Mouse (Mus musculus) heart, adult 2 months (tissue): ENCODE measurements around the gene Gm11733. TPM values are rescaled to one million over a fixed set of nuclear protein-coding genes. Genes with fewer than 3 reads are reported as not detected.

Source experiments
- DNase-seq, 2 experiments: peaks; one replicate each; pipeline ENCODE4 v3.0.0; 2021
- H3K27ac ChIP-seq: fragments of 200-600 bp; 2 replicates; pipeline ENCODE4 v1.8.1; 2022
- H3K27me3 ChIP-seq: fragments of 200-500 bp; 2 replicates; pipeline ENCODE4 v1.6.1; 2012; ENCODE audit warnings: mild to moderate bottlenecking, low read length, inconsistent platforms, mixed read lengths; ENCODE audit not compliant: control insufficient read depth, insufficient read depth
- H3K36me3 ChIP-seq: fragments of 200-500 bp; 2 replicates; pipeline ENCODE4 v1.6.1; 2012; ENCODE audit warnings: low read length, inconsistent platforms; ENCODE audit not compliant: control insufficient read depth, insufficient read depth
- H3K4me1 ChIP-seq: fragments of 200-500 bp; 2 replicates; pipeline ENCODE4 v1.6.1; 2011; ENCODE audit warnings: low read length; ENCODE audit not compliant: control insufficient read depth, insufficient read depth
- H3K4me3 ChIP-seq: fragments of 200-600 bp; 2 replicates; pipeline ENCODE4 v1.8.1; 2022
- H3K79me2 ChIP-seq: fragments of 200-500 bp; replicated peaks from 2 replicates; pipeline ENCODE4 v1.6.1; 2012; ENCODE audit warnings: mild to moderate bottlenecking, inconsistent platforms, low read length, moderate library complexity, mixed read lengths; ENCODE audit not compliant: control insufficient read depth, insufficient read depth
- H3K9ac ChIP-seq: fragments of 200-500 bp; 2 replicates; pipeline ENCODE4 v1.6.1; 2012; ENCODE audit warnings: low read depth, mild to moderate bottlenecking, control low read depth, inconsistent platforms, low read length, mixed read lengths
- CTCF ChIP-seq: fragments of 200-600 bp; IDR thresholded peaks from 2 replicates; pipeline ENCODE4 v1.8.1; 2022; ENCODE audit warnings: antibody characterized with exemption, mild to moderate bottlenecking, moderate library complexity
- EP300 ChIP-seq: fragments of 200-500 bp; IDR thresholded peaks from 2 replicates; pipeline ENCODE4 v1.6.1; 2011; ENCODE audit warnings: low read depth, low read length, control low read depth; ENCODE audit not compliant: insufficient read depth
- POLR2A ChIP-seq: fragments of 200-500 bp; IDR thresholded peaks from 2 replicates; pipeline ENCODE4 v1.6.1; 2011; ENCODE audit warnings: mild to moderate bottlenecking, low read depth, low read length, control low read depth; ENCODE audit not compliant: insufficient read depth
- WGBS: fragments of 180-500 bp; shearing (Covaris S2); methylation state at CpG from one replicate; pipeline ENCODE4 v1.1.7; 2018; 5-methylcytosine and 5-hydroxymethylcytosine counted together
- intact Hi-C: fragments of 180-260 bp; cut with DNase I; formaldehyde crosslinking; loops from one replicate; pipeline ENCODE4 v1.15.1; 2025
- long read RNA-seq: library from polyadenylated mRNA; stranded (forward); transcript quantifications from one replicate; pipeline ENCODE4 v2.0.0, GENCODE M21; 2021
- polyA plus RNA-seq: library from polyadenylated mRNA; depleted of rRNA; stranded (reverse); fragments of >200 nt; gene quantifications from 2 replicates; pipeline ENCODE4 v1.2.3, GENCODE M21; 2012; rRNA removed
- total RNA-seq, 2 experiments: library from RNA; stranded (reverse); gene quantifications; 2 replicates each; pipeline ENCODE4 v1.2.3; 2021

Gene Gm11733
- not detected for total RNA-seq
- polyA plus RNA-seq, result 0.10 and 0.15 TPM in 2 replicates
- long read RNA-seq, result 0 reads

GRCm38 (mm10) chr11:117484198-117484597 is at the start of gene Gm11733:
Gene Gm11733, plus strand, starts transcription at chr11:117484368.
- intact Hi-C loops, result no loop called here
- H3K9ac ChIP-seq, result peak within 1 kb of the TSS; percentile 63
- DNase-seq, result no peak
- peak within 1 kb of the TSS; percentile 38 for H3K4me3 ChIP-seq
- no peaks in the 10 kb centered on the region for H3K36me3 ChIP-seq
- peaks cover 6% of the 10 kb centered on the region for H3K4me1 ChIP-seq
- no peaks in the 10 kb centered on the region for H3K79me2 ChIP-seq
- peak within 1 kb of the TSS; percentile 65 for H3K27ac ChIP-seq
- TF ChIP-seq CTCF, result no peak
- no peak for TF ChIP-seq EP300
- TF ChIP-seq POLR2A, result no peak
- H3K27me3 ChIP-seq, result no peaks in the 10 kb centered on the region
- 57% methylated on average over 12 of the region's 12 CpGs for WGBS

GRCm38 (mm10) chr11:117436401-117437109 is 47.6 kb upstream of the Gm11733 start:
- Histone ChIP-seq H3K27ac (no peak overlapping the region), H3K36me3 (no peaks in the 10 kb centered on the region), H3K27me3 (0 out of 2 replicates have a peak, but pooled peaks cover 2% of the 10 kb centered on the region), H3K4me3 (no peak overlapping the region), H3K9ac (no peak overlapping the region), H3K4me1 (no peaks in the 10 kb centered on the region), H3K79me2 (no peaks in the 10 kb centered on the region)
- intact Hi-C loops, result no loop called here
- 32% methylated on average over 22 of the region's 22 CpGs for WGBS
- DNase-seq, result no peak
- TF ChIP-seq EP300 (no peak), POLR2A (no peak), CTCF (no peak)

GRCm38 (mm10) chr11:117437110-117437490 is 47.1 kb upstream of the Gm11733 start:
- 57% methylated on average over 7 of the region's 7 CpGs for WGBS
- H3K27me3 ChIP-seq, result 0 out of 2 replicates have a peak, but pooled peaks cover 2% of the 10 kb centered on the region
- H3K79me2 ChIP-seq, result no peaks in the 10 kb centered on the region
- no peaks in the 10 kb centered on the region for H3K4me1 ChIP-seq
- intact Hi-C loops, result no loop called here
- no peak overlapping the region for H3K9ac ChIP-seq
- DNase-seq, result no peak
- no peaks in the 10 kb centered on the region for H3K36me3 ChIP-seq
- no peak for TF ChIP-seq CTCF
- TF ChIP-seq POLR2A, result no peak
- TF ChIP-seq EP300, result no peak
- H3K4me3 ChIP-seq, result no peak overlapping the region
- no peak overlapping the region for H3K27ac ChIP-seq

GRCm38 (mm10) chr11:117438363-117438762 is 45.8 kb upstream of the Gm11733 start:
- intact Hi-C loops, result no loop called here
- WGBS, result 65% methylated on average over 6 of the region's 6 CpGs
- H3K27me3 ChIP-seq, result 0 out of 2 replicates have a peak, but pooled peaks cover 2% of the 10 kb centered on the region

GRCm38 (mm10) chr11:117440865-117441425 is 43.2 kb upstream of the Gm11733 start:
- Histone ChIP-seq H3K27me3 (0 out of 2 replicates have a peak, but pooled peaks cover 2% of the 10 kb centered on the region), H3K27ac (no peak overlapping the region), H3K9ac (no peak overlapping the region), H3K79me2 (no peaks in the 10 kb centered on the region), H3K4me1 (no peaks in the 10 kb centered on the region), H3K4me3 (no peak overlapping the region), H3K36me3 (no peaks in the 10 kb centered on the region)
- DNase-seq, result no peak
- 26% methylated on average over 22 of the region's 22 CpGs for WGBS
- TF ChIP-seq EP300, result no peak
- TF ChIP-seq POLR2A, result no peak
- TF ChIP-seq CTCF, result no peak
- intact Hi-C loops, result loop anchor here (2.0 kb wide), 1 partner anchor 18 kb away; no protein-coding TSS in a partner anchor

More at GRCm38 (mm10) chr11:117438363-117438762, 45.8 kb upstream of the Gm11733 start:
- no peaks in the 10 kb centered on the region for H3K36me3 ChIP-seq
- H3K4me3 ChIP-seq, result no peak overlapping the region
- no peak for DNase-seq
- no peaks in the 10 kb centered on the region for H3K79me2 ChIP-seq
- TF ChIP-seq CTCF (no peak), POLR2A (no peak), EP300 (no peak)
- H3K4me1 ChIP-seq, result no peaks in the 10 kb centered on the region
- H3K27ac ChIP-seq, result no peak overlapping the region
- H3K9ac ChIP-seq, result no peak overlapping the region

- TF ChIP-seq POLR2A (no peak), EP300 (no peak), CTCF (no peak)
- H3K4me1 ChIP-seq, result no peaks in the 10 kb centered on the region
Measured at GRCm38 (mm10) chr11:117444090-117444489, 40.1 kb upstream of the Gm11733 start.

More at GRCm38 (mm10) chr11:117444090-117444489, 40.1 kb upstream of the Gm11733 start:
- DNase-seq, result no peak
- Histone ChIP-seq H3K27ac (no peak overlapping the region), H3K9ac (no peak overlapping the region), H3K4me3 (no peak overlapping the region), H3K27me3 (no peaks in the 10 kb centered on the region), H3K79me2 (no peaks in the 10 kb centered on the region), H3K36me3 (no peaks in the 10 kb centered on the region)
- intact Hi-C loops, result no loop called here
- WGBS, result 84% methylated on average over 2 of the region's 2 CpGs
